Mouse (Mus musculus) liver, embryonic 14.5 days (tissue): ENCODE data around the gene Hivep2. TPM values are rescaled to one million over a fixed set of nuclear protein-coding genes. Genes with fewer than 3 reads are reported as not detected.

ENCODE experiments used
- ATAC-seq: fragments of 200-750 bp; cut with Nextera tagmentation; 2 replicates; pipeline ENCODE4 v1.8.0; 2017; ENCODE audit warnings: moderate number of reproducible peaks, mild to moderate bottlenecking, moderate library complexity; ENCODE audit not compliant: insufficient read depth
- DNase-seq, 3 experiments: peaks; one replicate each; pipeline ENCODE4 v3.0.0-alpha.2; 2012 to 2013; ENCODE audit warnings: low read depth in 3 of 3, low spot score in 3 of 3
- H3K27ac ChIP-seq: fragments of 300-500 bp; sonication (generic); 2 replicates; pipeline ENCODE4 v1.5.1; 2014; ENCODE audit warnings: moderate library complexity, mild to moderate bottlenecking, control low read depth, inconsistent platforms
- H3K27me3 ChIP-seq: fragments of 300-500 bp; sonication (generic); 2 replicates; pipeline ENCODE4 v1.6.1; 2014; ENCODE audit warnings: mild to moderate bottlenecking, low read length, moderate library complexity; ENCODE audit not compliant: control insufficient read depth, insufficient read depth
- H3K36me3 ChIP-seq: fragments of 300-500 bp; sonication (generic); replicated peaks from 2 replicates; pipeline ENCODE4 v1.6.1; 2014; ENCODE audit warnings: low read depth; ENCODE audit not compliant: control insufficient read depth, insufficient read depth
- H3K4me1 ChIP-seq, 2 experiments: fragments of 200-500 bp in 1 of 2; fragments of 300-500 bp in 1 of 2; sonication (generic) in 1 of 2; replicated peaks; 2 replicates each; pipeline ENCODE4 v1.6.1; 2012 to 2014; ENCODE audit warnings: antibody characterized with exemption in 1 of 2, inconsistent platforms in 1 of 2, low read length in 1 of 2; ENCODE audit not compliant: control insufficient read depth in 2 of 2, insufficient read depth in 2 of 2
- H3K4me2 ChIP-seq: fragments of 300-500 bp; sonication (generic); 2 replicates; pipeline ENCODE4 v1.6.1; 2014; ENCODE audit warnings: low read depth, mild to moderate bottlenecking, control low read depth, moderate library complexity
- H3K4me3 ChIP-seq, 2 experiments: fragments of 200-500 bp in 1 of 2; fragments of 300-500 bp in 1 of 2; sonication (generic) in 1 of 2; 2 replicates each; pipeline ENCODE4 v1.5.1; 2012 to 2014; ENCODE audit warnings: low read depth in 2 of 2, low read length in 2 of 2, mild to moderate bottlenecking in 2 of 2, control low read depth in 1 of 2, inconsistent platforms in 1 of 2, moderate library complexity in 1 of 2; ENCODE audit not compliant: insufficient read depth in 1 of 2
- H3K9ac ChIP-seq: fragments of 300-500 bp; sonication (generic); replicated peaks from 2 replicates; pipeline ENCODE4 v1.6.1; 2014; ENCODE audit warnings: mild to moderate bottlenecking, control low read depth, moderate library complexity
- H3K9me3 ChIP-seq: fragments of 300-500 bp; sonication (generic); 2 replicates; pipeline ENCODE4 v1.6.1; 2016; ENCODE audit warnings: low read length, mixed read lengths; ENCODE audit not compliant: control insufficient read depth
- CTCF ChIP-seq: IDR thresholded peaks from 2 replicates; pipeline ENCODE4 v1.5.1; 2016; ENCODE audit warnings: antibody characterized with exemption, low read depth, control low read depth
- EP300 ChIP-seq: IDR thresholded peaks from 2 replicates; pipeline ENCODE4 v1.6.1; 2016; ENCODE audit warnings: antibody characterized with exemption, low read depth
- whole genome bisulfite sequencing: fragments of 180-500 bp; shearing (Covaris S2); extraction: QIAGEN DNeasy Blood & Tissue Kit; methylation state at CpG from one replicate; pipeline ENCODE4 v1.1.7; 2014; ENCODE audit not compliant: insufficient replicate concordance; 5-methylcytosine and 5-hydroxymethylcytosine counted together
- polyA plus RNA-seq, 2 experiments: library from polyadenylated mRNA; depleted of rRNA in 1 of 2; stranded (reverse) in 1 of 2; unstranded in 1 of 2; fragments of >200 nt; fragmentation: Nextera tagmentation in 1 of 2; extraction: Ambion mirVana in 1 of 2; gene quantifications; 2 replicates each; pipeline versions ENCODE4 v1.2.1 to v1.2.3; 2012 to 2014

Gene Hivep2
- polyA plus RNA-seq, 2 experiments: 0.32 to 0.33 TPM

GRCm38 (mm10) chr10:14191202-14191601 is 225.3 kb downstream of the Hivep2 start:
- Histone ChIP-seq H3K9ac (no peak overlapping the region), H3K27ac (no peak overlapping the region), H3K27me3 (no peaks in the 10 kb centered on the region), H3K4me2 (no peak overlapping the region), H3K4me1 (no peaks in the 10 kb centered on the region), H3K4me3 (no peak overlapping the region), H3K9me3 (no peaks in the 10 kb centered on the region), H3K36me3 (no peaks in the 10 kb centered on the region)
- DNase-seq: no peak
- ATAC-seq: no peak
- 64% methylated on average over 10 of the region's 10 CpGs for WGBS
- TF ChIP-seq EP300 (no peak), CTCF (no peak)

- H3K9ac ChIP-seq: no peak overlapping the region
- no peak overlapping the region for H3K4me2 ChIP-seq
- H3K9me3 ChIP-seq: no peaks in the 10 kb centered on the region
- H3K27me3 ChIP-seq: no peaks in the 10 kb centered on the region
- no peak overlapping the region for H3K4me3 ChIP-seq
- no peak overlapping the region for H3K27ac ChIP-seq
- WGBS: 68% methylated on average over 4 of the region's 4 CpGs
- no peak for TF ChIP-seq EP300
- TF ChIP-seq CTCF: no peak
- no peaks in the 10 kb centered on the region for H3K36me3 ChIP-seq
- ATAC-seq: no peak
- no peak for DNase-seq
- no peaks in the 10 kb centered on the region for H3K4me1 ChIP-seq
Observed at GRCm38 (mm10) chr10:14192156-14192555, 226.3 kb downstream of the Hivep2 start.

- DNase-seq: no peak
- H3K4me2 ChIP-seq: no peak overlapping the region
- no peak overlapping the region for H3K9ac ChIP-seq
- no peak overlapping the region for H3K27ac ChIP-seq
- H3K36me3 ChIP-seq: no peaks in the 10 kb centered on the region
- no peaks in the 10 kb centered on the region for H3K4me1 ChIP-seq
- H3K9me3 ChIP-seq: no peaks in the 10 kb centered on the region
- no peak overlapping the region for H3K4me3 ChIP-seq
- TF ChIP-seq CTCF: no peak
- TF ChIP-seq EP300: no peak
- H3K27me3 ChIP-seq: no peaks in the 10 kb centered on the region
- 63% methylated on average over 4 of the region's 4 CpGs for WGBS
- ATAC-seq: no peak
Observed at GRCm38 (mm10) chr10:14193702-14194101, 227.8 kb downstream of the Hivep2 start.

GRCm38 (mm10) chr10:14195778-14196650 is 230.1 kb downstream of the Hivep2 start:
- no peaks in the 10 kb centered on the region for H3K27me3 ChIP-seq
- no peak overlapping the region for H3K9ac ChIP-seq
- H3K4me2 ChIP-seq: no peak overlapping the region
- H3K27ac ChIP-seq: no peak overlapping the region
- WGBS: 73% methylated on average over 17 of the region's 17 CpGs
- no peaks in the 10 kb centered on the region for H3K9me3 ChIP-seq
- no peak overlapping the region for H3K4me3 ChIP-seq
- TF ChIP-seq CTCF: no peak
- TF ChIP-seq EP300: no peak
- H3K36me3 ChIP-seq: no peaks in the 10 kb centered on the region
- ATAC-seq (no peak), DNase-seq (no peak)
- no peaks in the 10 kb centered on the region for H3K4me1 ChIP-seq

- no peaks in the 10 kb centered on the region for H3K4me1 ChIP-seq
- no peaks in the 10 kb centered on the region for H3K27me3 ChIP-seq
- H3K36me3 ChIP-seq: no peaks in the 10 kb centered on the region
- no peak overlapping the region for H3K27ac ChIP-seq
- WGBS: 54% methylated on average over 7 of the region's 7 CpGs
- TF ChIP-seq CTCF (no peak), EP300 (no peak)
- DNase-seq (no peak), ATAC-seq (no peak)
- H3K4me2 ChIP-seq: no peak overlapping the region
- H3K9me3 ChIP-seq: no peaks in the 10 kb centered on the region
- H3K4me3 ChIP-seq: no peak overlapping the region
- no peak overlapping the region for H3K9ac ChIP-seq
Observed at GRCm38 (mm10) chr10:14196785-14197184, 230.9 kb downstream of the Hivep2 start.
